Mouse (Mus musculus): ENCODE results near the gene Il11ra1. TPM values are rescaled to one million over a fixed set of nuclear protein-coding genes. Genes with fewer than 3 reads are reported as not detected.
A peak's percentile ranks its signal among the peaks of the same experiment; 100 is the strongest.

Il11ra1 gene
- polyA plus RNA-seq, 1 experiment from 2014 or later, result 73.7 TPM

DNA sequence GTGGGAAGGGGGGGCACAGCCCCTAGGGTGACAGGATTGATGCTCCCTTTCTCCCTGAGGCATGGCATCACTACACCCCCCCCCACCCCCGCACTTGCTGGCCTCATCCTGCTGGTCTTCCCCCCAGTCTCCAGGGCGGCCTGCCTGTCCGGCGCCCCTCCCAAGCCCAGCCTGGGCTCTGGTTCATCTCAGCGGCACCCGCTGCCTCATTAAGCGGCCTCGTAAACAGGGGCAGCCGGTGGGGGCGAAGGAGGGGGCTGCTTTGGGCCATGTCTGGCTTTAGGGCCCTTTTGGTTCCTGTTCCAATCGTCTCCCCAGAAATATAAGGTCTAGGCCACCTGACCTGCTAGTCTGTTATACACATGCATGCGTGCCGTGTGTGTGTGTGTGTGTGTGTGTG lies 40.2 kb upstream of the Il11ra1 start:
- no peak for ATAC-seq (ENCODE audit: low FRiP score, low TSS enrichment)
- H3K36me3 ChIP-seq (ENCODE audit: control insufficient read depth, insufficient read depth, low read length), result no peaks in the 10 kb centered on the region; the same call in 1 of the 2 replicates
- no peak for TF ChIP-seq CTCF (IDR thresholded peaks at IDR 0.05; ENCODE audit: low read depth)
- no peak for TF ChIP-seq EP300 (optimal IDR thresholded peaks at IDR 0.05)
- no peak overlapping the region for H3K4me3 ChIP-seq (ENCODE audit: low read depth, low read length)
- H3K4me1 ChIP-seq (replicated peaks; ENCODE audit: control insufficient read depth, insufficient read depth), result no peaks in the 10 kb centered on the region
- H3K27me3 ChIP-seq (ENCODE audit: control insufficient read depth, insufficient read depth, low read length), result no peaks in the 10 kb centered on the region
- no peak overlapping the region for H3K4me2 ChIP-seq (replicated peaks; ENCODE audit: low read depth)
- no peak overlapping the region for H3K27ac ChIP-seq (replicated peaks)
- no peaks in the 10 kb centered on the region for H3K9me3 ChIP-seq (ENCODE audit: control insufficient read depth, low read length)
- WGBS, result 84% methylated on average over 13 of the region's 13 CpGs
- H3K9ac ChIP-seq (ENCODE audit: low read length), result no peak overlapping the region
- no peak for DNase-seq (ENCODE audit: low spot score)

DNA sequence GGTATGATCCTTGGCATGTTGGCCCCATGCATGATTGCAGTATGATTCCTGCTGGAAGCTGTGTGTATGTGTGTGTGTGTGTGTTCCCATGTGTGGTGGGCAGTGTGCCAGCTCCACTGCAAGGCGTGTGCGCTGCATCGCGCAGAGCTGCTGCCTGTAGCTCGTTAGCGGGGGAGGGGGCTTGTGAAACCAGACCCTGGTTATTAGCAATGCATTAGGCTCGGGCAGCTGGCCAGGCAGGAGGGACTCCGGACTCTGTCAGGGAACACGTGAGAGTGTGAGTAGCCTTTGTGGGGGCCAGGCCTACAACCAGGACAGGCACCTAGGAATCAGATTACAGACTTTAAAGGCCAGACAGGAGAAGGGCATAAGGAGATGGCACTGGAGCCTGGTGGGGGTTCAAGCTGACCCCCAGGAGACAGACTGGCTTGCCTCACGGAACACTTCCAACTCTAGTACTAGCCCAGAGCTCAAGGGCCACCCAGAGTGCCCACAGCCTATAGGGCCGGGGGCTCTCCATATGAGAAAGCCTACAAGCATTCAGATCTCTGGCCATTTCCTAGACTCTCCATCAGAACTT lies 38.8 kb upstream of the Il11ra1 start:
- no peak overlapping the region for H3K4me2 ChIP-seq (replicated peaks; ENCODE audit: low read depth)
- ATAC-seq (ENCODE audit: low FRiP score, low TSS enrichment) (0 out of 2 replicates have a peak, but pooled peaks have one; percentile 13), DNase-seq (ENCODE audit: low spot score) (peak; percentile 47)
- H3K9ac ChIP-seq (ENCODE audit: low read length), result no peak overlapping the region
- no peaks in the 10 kb centered on the region for H3K4me1 ChIP-seq (replicated peaks; ENCODE audit: control insufficient read depth, insufficient read depth)
- TF ChIP-seq CTCF (IDR thresholded peaks at IDR 0.05; ENCODE audit: low read depth) (no peak), EP300 (optimal IDR thresholded peaks at IDR 0.05) (no peak)
- no peaks in the 10 kb centered on the region for H3K27me3 ChIP-seq (ENCODE audit: control insufficient read depth, insufficient read depth, low read length)
- no peaks in the 10 kb centered on the region for H3K9me3 ChIP-seq (ENCODE audit: control insufficient read depth, low read length)
- no peak overlapping the region for H3K27ac ChIP-seq (replicated peaks)
- H3K4me3 ChIP-seq (ENCODE audit: low read depth, low read length), result no peak overlapping the region
- H3K36me3 ChIP-seq (ENCODE audit: control insufficient read depth, insufficient read depth, low read length), result no peaks in the 10 kb centered on the region; the same call in 1 of the 2 replicates
- 38% methylated on average over 11 of the region's 11 CpGs for WGBS

DNA sequence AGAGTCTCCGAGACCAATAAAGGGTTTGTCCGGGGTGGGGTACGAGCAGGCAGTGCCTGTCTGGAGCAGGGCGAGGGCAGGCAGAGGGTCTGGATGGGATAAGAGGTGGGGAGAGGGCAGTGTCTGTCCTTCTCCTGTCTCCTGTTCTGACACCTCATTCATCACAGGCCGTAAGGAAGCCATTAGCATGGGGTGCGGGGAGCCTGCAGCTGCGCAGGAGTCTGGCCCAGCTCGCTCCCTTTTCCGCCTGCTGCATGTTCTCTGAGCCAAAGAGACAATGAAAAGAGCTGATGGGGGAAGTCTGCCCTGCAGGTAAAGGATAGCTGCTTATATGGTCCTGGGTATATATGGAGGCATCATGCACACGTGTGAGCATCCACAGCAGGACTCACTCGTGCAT lies 37.1 kb upstream of the Il11ra1 start:
- TF ChIP-seq EP300 (optimal IDR thresholded peaks at IDR 0.05), result no peak
- TF ChIP-seq CTCF (IDR thresholded peaks at IDR 0.05; ENCODE audit: low read depth), result no peak
- no peak for DNase-seq (ENCODE audit: low spot score)
- Histone ChIP-seq H3K27ac (replicated peaks) (no peak overlapping the region), H3K4me2 (replicated peaks; ENCODE audit: low read depth) (no peak overlapping the region), H3K4me3 (ENCODE audit: low read depth, low read length) (no peak overlapping the region), H3K9me3 (ENCODE audit: control insufficient read depth, low read length) (no peaks in the 10 kb centered on the region), H3K4me1 (replicated peaks; ENCODE audit: control insufficient read depth, insufficient read depth) (no peaks in the 10 kb centered on the region), H3K36me3 (ENCODE audit: control insufficient read depth, insufficient read depth, low read length) (no peaks in the 10 kb centered on the region; the same call in 1 of the 2 replicates), H3K27me3 (ENCODE audit: control insufficient read depth, insufficient read depth, low read length) (no peaks in the 10 kb centered on the region), H3K9ac (ENCODE audit: low read length) (no peak overlapping the region)
- ATAC-seq (ENCODE audit: low FRiP score, low TSS enrichment), result no peak
- WGBS, result 76% methylated on average over 11 of the region's 11 CpGs

DNA sequence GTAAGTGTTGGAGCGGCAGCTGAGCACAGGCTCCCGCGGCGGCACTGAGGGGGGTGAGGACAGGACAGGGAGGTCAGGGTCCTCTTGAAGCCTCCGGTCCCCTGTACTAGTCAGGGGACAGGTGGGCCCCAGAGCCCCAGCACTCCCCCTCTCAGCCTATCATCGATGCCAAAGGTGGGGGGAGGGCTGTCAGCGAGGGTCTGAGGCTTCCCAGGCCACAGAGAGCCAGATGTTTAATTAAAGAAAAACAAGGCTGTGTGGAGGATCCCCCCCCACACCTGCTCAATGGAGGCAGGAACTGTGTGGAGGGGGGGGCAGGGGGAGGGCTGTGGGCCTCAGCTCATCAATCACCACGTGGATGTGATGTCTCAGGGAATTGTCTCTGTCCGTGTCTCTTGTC lies 36.2 kb upstream of the Il11ra1 start:
- no peak overlapping the region for H3K9ac ChIP-seq (ENCODE audit: low read length)
- no peaks in the 10 kb centered on the region for H3K9me3 ChIP-seq (ENCODE audit: control insufficient read depth, low read length)
- H3K4me1 ChIP-seq (replicated peaks; ENCODE audit: control insufficient read depth, insufficient read depth), result no peaks in the 10 kb centered on the region
- DNase-seq (ENCODE audit: low spot score), result no peak
- H3K27ac ChIP-seq (replicated peaks), result no peak overlapping the region
- 41% methylated on average over 9 of the region's 9 CpGs for WGBS
- no peaks in the 10 kb centered on the region for H3K27me3 ChIP-seq (ENCODE audit: control insufficient read depth, insufficient read depth, low read length)
- no peak overlapping the region for H3K4me3 ChIP-seq (ENCODE audit: low read depth, low read length)
- ATAC-seq (ENCODE audit: low FRiP score, low TSS enrichment), result peak; percentile 21; the same call in 1 of the 2 replicates
- H3K4me2 ChIP-seq (replicated peaks; ENCODE audit: low read depth), result no peak overlapping the region
- no peaks in the 10 kb centered on the region; the same call in 1 of the 2 replicates for H3K36me3 ChIP-seq (ENCODE audit: control insufficient read depth, insufficient read depth, low read length)
- TF ChIP-seq EP300 (optimal IDR thresholded peaks at IDR 0.05) (no peak), CTCF (IDR thresholded peaks at IDR 0.05; ENCODE audit: low read depth) (no peak)

DNA sequence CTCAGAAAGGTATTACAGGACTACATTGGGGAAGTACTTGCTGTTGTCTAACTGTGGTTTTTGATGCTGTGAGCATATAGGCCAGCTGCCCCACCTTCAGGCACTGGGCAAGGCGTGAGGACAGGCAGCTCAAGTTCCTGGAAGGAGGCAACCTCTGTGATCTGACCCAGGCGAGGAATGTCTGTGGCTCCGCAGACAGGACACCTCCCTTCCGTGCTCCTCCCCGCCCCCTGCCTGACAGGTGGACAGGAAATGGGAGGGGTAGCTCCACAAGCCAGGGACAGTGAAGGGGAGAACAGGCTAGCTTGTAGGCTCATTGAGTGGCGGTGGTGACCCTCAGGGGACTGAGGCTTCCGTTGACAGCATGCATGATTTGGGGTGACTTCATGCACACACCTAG lies 35.3 kb upstream of the Il11ra1 start:
- WGBS, result 34% methylated on average over 7 of the region's 7 CpGs
- Histone ChIP-seq H3K9me3 (ENCODE audit: control insufficient read depth, low read length) (no peaks in the 10 kb centered on the region), H3K27ac (replicated peaks) (no peak overlapping the region), H3K36me3 (ENCODE audit: control insufficient read depth, insufficient read depth, low read length) (no peaks in the 10 kb centered on the region; the same call in 1 of the 2 replicates), H3K4me1 (replicated peaks; ENCODE audit: control insufficient read depth, insufficient read depth) (no peaks in the 10 kb centered on the region), H3K9ac (ENCODE audit: low read length) (no peak overlapping the region), H3K4me3 (ENCODE audit: low read depth, low read length) (no peak overlapping the region), H3K4me2 (replicated peaks; ENCODE audit: low read depth) (no peak overlapping the region), H3K27me3 (ENCODE audit: control insufficient read depth, insufficient read depth, low read length) (no peaks in the 10 kb centered on the region)
- no peak for ATAC-seq (ENCODE audit: low FRiP score, low TSS enrichment)
- TF ChIP-seq EP300 (optimal IDR thresholded peaks at IDR 0.05), result no peak
- no peak for TF ChIP-seq CTCF (IDR thresholded peaks at IDR 0.05; ENCODE audit: low read depth)
- DNase-seq (ENCODE audit: low spot score), result no peak

DNA sequence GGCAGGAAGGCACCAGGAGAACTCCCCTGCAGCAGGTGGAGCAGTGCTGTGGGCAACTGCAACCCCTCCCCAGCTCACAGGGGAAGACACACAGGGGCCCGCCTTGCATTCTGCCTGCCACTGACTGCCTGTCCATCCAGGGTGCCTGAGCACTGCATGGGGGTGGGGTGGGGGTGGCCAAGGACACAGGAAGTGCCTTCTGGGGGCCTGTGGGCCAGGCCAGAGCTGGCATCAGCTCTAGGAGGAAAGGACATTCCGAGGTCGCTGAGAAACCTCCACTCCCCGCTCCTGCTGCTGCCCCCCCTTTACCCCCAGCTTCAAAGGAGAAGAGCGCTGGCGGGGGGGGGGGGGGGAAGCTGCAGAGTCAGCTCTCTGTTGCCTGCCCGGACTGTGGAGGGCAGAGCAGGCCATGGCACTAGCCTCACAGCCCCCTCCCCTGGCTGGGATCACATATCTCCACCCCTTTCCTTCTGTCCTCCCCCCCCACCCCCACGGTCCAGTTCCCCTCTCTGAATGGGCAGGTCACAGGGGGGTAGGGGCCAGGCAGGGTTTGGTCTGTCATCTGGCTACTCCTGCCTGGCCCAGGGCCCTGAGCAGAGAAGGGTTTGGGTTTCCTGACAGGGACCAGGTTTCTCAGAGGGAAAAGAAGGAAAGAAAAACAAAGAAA lies 34.6 kb upstream of the Il11ra1 start:
- WGBS, result 8% methylated on average over 6 of the region's 8 CpGs
- Histone ChIP-seq H3K9me3 (ENCODE audit: control insufficient read depth, low read length) (no peaks in the 10 kb centered on the region), H3K4me1 (replicated peaks; ENCODE audit: control insufficient read depth, insufficient read depth) (no peaks in the 10 kb centered on the region), H3K4me2 (replicated peaks; ENCODE audit: low read depth) (no peak overlapping the region), H3K36me3 (ENCODE audit: control insufficient read depth, insufficient read depth, low read length) (no peaks in the 10 kb centered on the region; the same call in 1 of the 2 replicates), H3K27me3 (ENCODE audit: control insufficient read depth, insufficient read depth, low read length) (no peaks in the 10 kb centered on the region), H3K9ac (ENCODE audit: low read length) (no peak overlapping the region), H3K4me3 (ENCODE audit: low read depth, low read length) (no peak overlapping the region), H3K27ac (replicated peaks) (no peak overlapping the region)
- ATAC-seq (ENCODE audit: low FRiP score, low TSS enrichment) (0 out of 2 replicates have a peak, but pooled peaks have one; percentile 27), DNase-seq (ENCODE audit: low spot score) (no peak)
- no peak for TF ChIP-seq CTCF (IDR thresholded peaks at IDR 0.05; ENCODE audit: low read depth)
- TF ChIP-seq EP300 (optimal IDR thresholded peaks at IDR 0.05), result no peak
